Mouse (Mus musculus) C2C12 (cell line): ENCODE measurements at regions not wholly inside any gene's neighbourhood (a gene's known extent, or its start where the extent isn't known, plus 50 kb on each side); places are given as distances from the start of the nearest gene placed in this dataset.

Source experiments
- H3K27me3 ChIP-seq: one replicate; pipeline ENCODE4 v1.6.1; 2011; ENCODE audit not compliant: control insufficient read depth, insufficient read depth, insufficient read length
- H3K36me3 ChIP-seq: one replicate; pipeline ENCODE4 v1.6.1; 2011; ENCODE audit not compliant: control insufficient read depth, insufficient read depth
- H3K4me3 ChIP-seq: one replicate; pipeline ENCODE4 v1.5.1; 2011; ENCODE audit warnings: mild to moderate bottlenecking, control low read depth; ENCODE audit not compliant: poor library complexity, insufficient read depth, severe bottlenecking
- H3K79me2 ChIP-seq: one replicate; pipeline ENCODE4 v1.6.1; 2011; ENCODE audit not compliant: control insufficient read depth, insufficient read depth
- H3K79me3 ChIP-seq: one replicate; pipeline ENCODE4 v1.6.1; 2011; ENCODE audit warnings: low read depth, control low read depth
- H3ac ChIP-seq: one replicate; pipeline ENCODE3; 2011; ENCODE audit warnings: low read depth; ENCODE audit not compliant: control insufficient read depth, insufficient read length
- CEBPB ChIP-seq: IDR thresholded peaks from one replicate; pipeline ENCODE4 v1.6.1; 2011; ENCODE audit warnings: low read depth, mild to moderate bottlenecking, control low read depth, moderate library complexity
- CTCF ChIP-seq: IDR thresholded peaks from one replicate; pipeline ENCODE4 v1.5.1; 2011; ENCODE audit not compliant: control insufficient read depth, insufficient read depth, insufficient read length
- FOSL1 ChIP-seq: IDR thresholded peaks from one replicate; pipeline ENCODE4 v1.8.0; 2011; ENCODE audit warnings: mild to moderate bottlenecking, low read length; ENCODE audit not compliant: poor library complexity, insufficient read depth, severe bottlenecking
- MAX ChIP-seq: IDR thresholded peaks from one replicate; pipeline ENCODE4 v1.6.1; 2011; ENCODE audit warnings: mild to moderate bottlenecking, control low read depth
- MYOD1 ChIP-seq: IDR thresholded peaks from one replicate; pipeline ENCODE4 v1.6.1; 2011; ENCODE audit warnings: low read depth; ENCODE audit not compliant: control insufficient read depth, insufficient read length
- MYOG ChIP-seq: IDR thresholded peaks from one replicate; pipeline ENCODE4 v1.6.1; 2011; ENCODE audit not compliant: control insufficient read depth, insufficient read length; ENCODE audit errors: extremely low read depth
- USF1 ChIP-seq: IDR thresholded peaks from one replicate; pipeline ENCODE4 v1.6.1; 2011; ENCODE audit warnings: low read depth, mild to moderate bottlenecking, control low read depth, moderate library complexity

GRCm38 (mm10) chr17:13574122-13574521 lies 186.2 kb upstream of the Afdn start:
- Histone ChIP-seq H3ac (no peak overlapping the region), H3K79me2 (no peaks in the 10 kb centered on the region), H3K36me3 (no peaks in the 10 kb centered on the region), H3K27me3 (no peaks in the 10 kb centered on the region), H3K79me3 (no peaks in the 10 kb centered on the region), H3K4me3 (no peak overlapping the region)
- no peak for TF ChIP-seq CTCF
- TF ChIP-seq USF1, result no peak
- no peak for TF ChIP-seq CEBPB
- no peak for TF ChIP-seq MAX
- TF ChIP-seq FOSL1, result no peak
- TF ChIP-seq MYOG, result no peak
- no peak for TF ChIP-seq MYOD1

- H3K79me2 ChIP-seq, result no peaks in the 10 kb centered on the region
- no peak overlapping the region for H3ac ChIP-seq
- no peaks in the 10 kb centered on the region for H3K36me3 ChIP-seq
- no peaks in the 10 kb centered on the region for H3K79me3 ChIP-seq
- no peaks in the 10 kb centered on the region for H3K27me3 ChIP-seq
- TF ChIP-seq MAX, result no peak
- TF ChIP-seq CTCF, result no peak
- no peak for TF ChIP-seq CEBPB
- TF ChIP-seq MYOD1, result no peak
- no peak for TF ChIP-seq FOSL1
- TF ChIP-seq USF1, result no peak
- TF ChIP-seq MYOG, result no peak
- H3K4me3 ChIP-seq, result no peak overlapping the region
These were observed 185.5 kb upstream of the Afdn start for GRCm38 (mm10) chr17:13574682-13575444.

GRCm38 (mm10) chr17:13577798-13578197 lies 182.5 kb upstream of the Afdn start:
- TF ChIP-seq USF1 (no peak), MYOD1 (no peak), CEBPB (no peak), FOSL1 (no peak), CTCF (no peak), MAX (no peak), MYOG (no peak)

GRCm38 (mm10) chr17:13581214-13581920 lies 179.0 kb upstream of the Afdn start:
- Histone ChIP-seq H3K36me3 (no peaks in the 10 kb centered on the region), H3K4me3 (no peak overlapping the region), H3K79me2 (no peaks in the 10 kb centered on the region), H3K79me3 (no peaks in the 10 kb centered on the region), H3K27me3 (no peaks in the 10 kb centered on the region), H3ac (no peak overlapping the region)
- no peak for TF ChIP-seq MAX

More at GRCm38 (mm10) chr17:13577798-13578197, 182.5 kb upstream of the Afdn start:
- H3K79me2 ChIP-seq, result no peaks in the 10 kb centered on the region
- H3K79me3 ChIP-seq, result no peaks in the 10 kb centered on the region
- no peaks in the 10 kb centered on the region for H3K36me3 ChIP-seq
- H3K27me3 ChIP-seq, result no peaks in the 10 kb centered on the region
- no peak overlapping the region for H3K4me3 ChIP-seq
- no peak overlapping the region for H3ac ChIP-seq

GRCm38 (mm10) chr17:13581995-13582588 lies 178.2 kb upstream of the Afdn start:
- H3K27me3 ChIP-seq, result no peaks in the 10 kb centered on the region
- no peak overlapping the region for H3K4me3 ChIP-seq
- no peaks in the 10 kb centered on the region for H3K79me2 ChIP-seq
- H3ac ChIP-seq, result no peak overlapping the region
- H3K36me3 ChIP-seq, result no peaks in the 10 kb centered on the region
- TF ChIP-seq CTCF (no peak), MYOD1 (no peak), CEBPB (no peak), FOSL1 (no peak), USF1 (no peak), MYOG (no peak), MAX (no peak)
- no peaks in the 10 kb centered on the region for H3K79me3 ChIP-seq
